Mouse (Mus musculus): ENCODE data around the gene Pou2f1.

Gene Pou2f1

DNA sequence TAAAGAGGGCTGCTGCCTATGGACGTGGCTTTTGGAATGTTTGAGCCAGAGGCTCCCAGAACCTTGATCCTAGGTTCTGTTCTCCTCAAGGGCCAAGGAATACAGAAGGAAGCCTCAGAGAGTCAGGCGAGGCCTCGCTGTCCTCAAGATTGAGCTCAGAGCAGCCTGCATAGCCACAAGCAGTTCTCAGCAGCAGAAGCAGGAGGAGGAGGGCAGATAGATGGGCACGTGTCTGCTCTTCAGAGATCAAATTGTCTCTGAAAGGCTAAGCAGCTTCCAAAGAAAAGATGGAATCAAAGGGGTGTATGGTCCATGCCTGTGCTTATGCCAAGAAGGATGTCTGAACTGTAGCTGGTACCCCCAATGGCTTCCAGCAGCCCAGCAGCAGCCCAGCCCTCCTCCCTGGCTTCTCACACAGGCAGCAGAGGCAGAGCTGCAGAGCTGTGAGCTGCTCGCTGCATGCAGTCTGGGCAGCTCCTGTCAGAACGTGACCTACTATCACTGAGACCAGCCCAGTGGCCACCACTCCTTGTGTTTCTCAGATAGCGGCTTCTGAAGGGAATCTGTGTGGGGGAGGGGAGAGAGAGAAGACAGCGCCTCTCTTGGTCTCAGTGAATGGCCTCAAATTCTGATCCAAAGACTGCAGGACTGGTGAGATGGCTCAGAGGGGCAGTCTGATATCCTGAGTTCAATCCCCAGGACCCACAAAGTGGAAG, 184.2 kb downstream of the Pou2f1 start:
- in situ Hi-C loops (cut with MboI; ENCODE audit: low sequenced_read_pairs): no loop called here

DNA sequence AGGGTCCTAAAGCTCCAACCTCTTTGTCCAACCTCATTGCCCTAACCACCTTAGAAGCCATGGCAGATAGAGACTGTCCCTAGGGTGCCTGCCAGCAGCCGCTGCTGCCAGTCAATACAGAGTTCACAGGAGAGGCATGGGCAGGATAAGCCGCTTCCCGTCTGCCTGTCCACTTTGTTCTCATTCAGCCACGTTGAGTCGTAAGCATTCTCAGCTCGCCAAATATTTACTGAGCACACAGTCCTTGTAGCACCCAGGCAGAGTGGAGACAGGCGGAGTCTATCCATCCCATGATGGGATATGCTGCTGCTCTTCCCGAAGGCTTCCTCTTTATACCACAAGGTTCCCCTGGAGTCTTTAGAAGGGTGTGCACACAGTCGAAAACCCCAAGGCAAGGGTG, 185.2 kb downstream of the Pou2f1 start:
- in situ Hi-C loops (cut with MboI; ENCODE audit: low sequenced_read_pairs): no loop called here

DNA sequence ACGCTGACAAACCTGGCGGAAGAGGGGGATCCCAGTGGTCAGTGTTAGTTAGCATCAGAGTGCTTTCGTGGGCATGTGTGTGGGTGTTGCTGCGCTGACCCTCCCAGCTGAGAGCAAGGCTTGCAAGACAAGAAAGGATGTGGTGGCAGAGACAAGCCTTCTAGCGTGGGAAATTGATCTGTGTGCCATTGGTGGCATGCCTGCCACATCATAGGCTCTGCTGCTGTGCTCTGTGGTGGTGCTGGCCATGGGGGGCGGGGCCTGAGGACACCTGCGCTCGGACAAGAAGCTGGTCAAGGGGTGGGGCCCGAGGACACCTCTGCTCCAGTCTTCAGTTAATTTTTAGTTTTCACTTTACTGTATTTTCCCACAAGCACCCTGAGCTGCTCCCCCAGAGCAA, 186.1 kb downstream of the Pou2f1 start:
- in situ Hi-C loops (cut with MboI; ENCODE audit: low sequenced_read_pairs): no loop called here
